Mouse (Mus musculus) MEL (cell line): ENCODE results near the gene Inava. TPM values are rescaled to one million over a fixed set of nuclear protein-coding genes. Genes with fewer than 3 reads are reported as not detected.

Experiments used
- DNase-seq: peaks from one replicate; pipeline ENCODE4 v3.0.0; 2011; ENCODE audit warnings: low read depth, low spot score
- H3K27ac ChIP-seq: 2 replicates; pipeline ENCODE4 v1.5.1; 2012; ENCODE audit warnings: low read depth, mild to moderate bottlenecking, control low read depth, low read length, moderate library complexity; ENCODE audit not compliant: control insufficient read depth
- H3K27me3 ChIP-seq, 2 experiments: fragments of 150-350 bp in 1 of 2; sonication (generic) in 1 of 2; 2 replicates each; pipeline ENCODE4 v1.6.1; 2012; ENCODE audit warnings: low read length in 2 of 2, mild to moderate bottlenecking in 2 of 2, improper control_type of control experiment in 1 of 2, moderate library complexity in 1 of 2; ENCODE audit not compliant: insufficient read depth in 2 of 2, control insufficient read depth in 1 of 2
- H3K36me3 ChIP-seq, 2 experiments: 2 replicates each; pipeline ENCODE4 v1.6.1; 2012 to 2014; ENCODE audit warnings: low read length in 2 of 2, improper control_type of control experiment in 1 of 2, inconsistent platforms in 1 of 2, mild to moderate bottlenecking in 1 of 2; ENCODE audit not compliant: insufficient read depth in 2 of 2, control insufficient read depth in 1 of 2
- H3K4me1 ChIP-seq, 2 experiments: fragments of 150-350 bp in 1 of 2; sonication (generic) in 1 of 2; 2 replicates each; pipeline ENCODE4 v1.6.1; 2012; ENCODE audit warnings: low read length in 2 of 2, improper control_type of control experiment in 1 of 2, mild to moderate bottlenecking in 1 of 2; ENCODE audit not compliant: insufficient read depth in 2 of 2, control insufficient read depth in 1 of 2
- H3K4me3 ChIP-seq, 2 experiments: fragments of 150-350 bp in 1 of 2; sonication (generic) in 1 of 2; 2 replicates each; pipeline ENCODE4 v1.5.1; 2012; ENCODE audit warnings: low read depth in 2 of 2, low read length in 2 of 2, mild to moderate bottlenecking in 2 of 2, moderate library complexity in 2 of 2, control low read depth in 1 of 2, improper control_type of control experiment in 1 of 2; ENCODE audit not compliant: control insufficient read depth in 1 of 2, insufficient read depth in 1 of 2
- H3K79me2 ChIP-seq: 2 replicates; pipeline ENCODE4 v1.6.1; 2012; ENCODE audit warnings: mild to moderate bottlenecking, low read length, moderate library complexity; ENCODE audit not compliant: control insufficient read depth, poor library complexity, insufficient read depth
- H3K9ac ChIP-seq: 2 replicates; pipeline ENCODE4 v1.6.1; 2012; ENCODE audit warnings: low read depth, mild to moderate bottlenecking, control low read depth, low read length, moderate library complexity; ENCODE audit not compliant: control insufficient read depth, poor library complexity, severe bottlenecking
- H3K9me3 ChIP-seq: fragments of 150-350 bp; sonication (generic); replicated peaks from 2 replicates; pipeline ENCODE4 v1.6.1; 2012; ENCODE audit warnings: mild to moderate bottlenecking, low read length, improper control_type of control experiment, moderate library complexity; ENCODE audit not compliant: insufficient read depth
- BHLHE40 ChIP-seq: IDR thresholded peaks from 2 replicates; pipeline ENCODE4 v1.6.1; 2012; ENCODE audit warnings: low read depth, mild to moderate bottlenecking, inconsistent platforms, low read length, improper control_type of control experiment, borderline replicate concordance
- CHD2 ChIP-seq: IDR thresholded peaks from 2 replicates; pipeline ENCODE4 v1.6.1; 2011; ENCODE audit warnings: low read length, improper control_type of control experiment
- CTCF ChIP-seq, 3 experiments: IDR thresholded peaks in 2 of 3; conservative IDR thresholded peaks in 1 of 3; 2 replicates each; pipeline ENCODE4 v1.5.1; 2011 to 2012; ENCODE audit warnings: low read length in 3 of 3, low read depth in 2 of 3, mild to moderate bottlenecking in 2 of 3, improper control_type of control experiment in 1 of 3, inconsistent platforms in 1 of 3, mixed read lengths in 1 of 3, moderate library complexity in 1 of 3; ENCODE audit not compliant: control insufficient read depth in 1 of 3, insufficient read depth in 1 of 3, poor library complexity in 1 of 3, severe bottlenecking in 1 of 3
- E2F4 ChIP-seq: IDR thresholded peaks from 2 replicates; pipeline ENCODE4 v1.6.1; 2011; ENCODE audit warnings: low read depth, low read length, improper control_type of control experiment, borderline replicate concordance
- ETS1 ChIP-seq: IDR thresholded peaks from 2 replicates; pipeline ENCODE4 v1.6.1; 2012; ENCODE audit warnings: low read depth, mild to moderate bottlenecking, inconsistent platforms, low read length, improper control_type of control experiment, moderate library complexity
- GABPA ChIP-seq: IDR thresholded peaks from 2 replicates; pipeline ENCODE4 v1.6.1; 2012; ENCODE audit warnings: low read depth, mild to moderate bottlenecking, inconsistent platforms, low read length, improper control_type of control experiment, moderate library complexity
- GATA1 ChIP-seq: IDR thresholded peaks from 2 replicates; pipeline ENCODE4 v1.6.1; 2011; ENCODE audit warnings: low read depth, low read length, improper control_type of control experiment
- JUND ChIP-seq: IDR thresholded peaks from 2 replicates; pipeline ENCODE4 v1.6.1; 2011; ENCODE audit warnings: low read depth, mild to moderate bottlenecking, improper control_type of control experiment, low read length
- KAT2A ChIP-seq: conservative IDR thresholded peaks from 2 replicates; pipeline ENCODE4 v1.6.1; 2012; ENCODE audit warnings: low read depth, low read length, improper control_type of control experiment, inconsistent platforms
- MAFK ChIP-seq: IDR thresholded peaks from 2 replicates; pipeline ENCODE4 v1.6.1; 2011; ENCODE audit warnings: low read depth, mild to moderate bottlenecking, low read length, improper control_type of control experiment, borderline replicate concordance
- MAX ChIP-seq: IDR thresholded peaks from 2 replicates; pipeline ENCODE4 v1.6.1; 2011; ENCODE audit warnings: low read length, improper control_type of control experiment
- MAZ ChIP-seq: IDR thresholded peaks from 2 replicates; pipeline ENCODE4 v1.6.1; 2012; ENCODE audit warnings: low read depth, mild to moderate bottlenecking, inconsistent platforms, low read length, improper control_type of control experiment
- MXI1 ChIP-seq: IDR thresholded peaks from 2 replicates; pipeline ENCODE4 v1.6.1; 2011; ENCODE audit warnings: mild to moderate bottlenecking, low read depth, low read length, improper control_type of control experiment
- MYB ChIP-seq: IDR thresholded peaks from 2 replicates; pipeline ENCODE4 v1.6.1; 2011; ENCODE audit warnings: mild to moderate bottlenecking, low read depth, low read length, improper control_type of control experiment
- MYC ChIP-seq: IDR thresholded peaks from 2 replicates; pipeline ENCODE4 v1.6.1; 2011; ENCODE audit warnings: low read depth, mild to moderate bottlenecking, low read length, improper control_type of control experiment, moderate library complexity
- POLR2A ChIP-seq, 2 experiments: IDR thresholded peaks; 2 replicates each; pipeline ENCODE4 v1.6.1; 2011 to 2012; ENCODE audit warnings: low read length in 2 of 2, mild to moderate bottlenecking in 2 of 2, control low read depth in 1 of 2, improper control_type of control experiment in 1 of 2, low read depth in 1 of 2, moderate library complexity in 1 of 2; ENCODE audit not compliant: control insufficient read depth in 1 of 2, insufficient read depth in 1 of 2, poor library complexity in 1 of 2
- POLR2AphosphoS2 ChIP-seq: IDR thresholded peaks from 2 replicates; pipeline ENCODE4 v1.6.1; 2011; ENCODE audit warnings: low read length, improper control_type of control experiment
- RAD21 ChIP-seq: IDR thresholded peaks from 2 replicates; pipeline ENCODE4 v1.6.1; 2011; ENCODE audit warnings: mild to moderate bottlenecking, low read depth, low read length, improper control_type of control experiment
- RCOR1 ChIP-seq: IDR thresholded peaks from 2 replicates; pipeline ENCODE4 v1.6.1; 2012; ENCODE audit warnings: low read depth, mild to moderate bottlenecking, inconsistent platforms, low read length, improper control_type of control experiment
- SMC3 ChIP-seq: IDR thresholded peaks from 2 replicates; pipeline ENCODE4 v1.6.1; 2011; ENCODE audit warnings: low read depth, low read length, improper control_type of control experiment
- TAL1 ChIP-seq: IDR thresholded peaks from 2 replicates; pipeline ENCODE4 v1.6.1; 2012; ENCODE audit warnings: mild to moderate bottlenecking, inconsistent platforms, low read length, moderate library complexity, mixed read lengths
- TCF12 ChIP-seq: IDR thresholded peaks from 2 replicates; pipeline ENCODE4 v1.6.1; 2014; ENCODE audit warnings: low read depth, mild to moderate bottlenecking, inconsistent platforms, low read length, improper control_type of control experiment, moderate library complexity
- USF2 ChIP-seq, 2 experiments: IDR thresholded peaks; 2 replicates each; pipeline ENCODE4 v1.6.1; 2011 to 2012; ENCODE audit warnings: improper control_type of control experiment in 2 of 2, low read length in 2 of 2, borderline replicate concordance in 1 of 2, inconsistent platforms in 1 of 2, low read depth in 1 of 2, mild to moderate bottlenecking in 1 of 2; ENCODE audit not compliant: insufficient read depth in 1 of 2
- ZMIZ1 ChIP-seq: IDR thresholded peaks from 2 replicates; pipeline ENCODE4 v1.6.1; 2012; ENCODE audit warnings: low read depth, mild to moderate bottlenecking, inconsistent platforms, low read length, improper control_type of control experiment, moderate library complexity
- ZNF384 ChIP-seq: IDR thresholded peaks from 2 replicates; pipeline ENCODE4 v1.6.1; 2012; ENCODE audit warnings: low read depth, mild to moderate bottlenecking, inconsistent platforms, low read length, improper control_type of control experiment
- polyA plus RNA-seq, 2 experiments: library from polyadenylated mRNA; stranded (reverse) in 1 of 2; unstranded in 1 of 2; fragments of >175 nt in 1 of 2; fragments of >200 nt in 1 of 2; gene quantifications; 2 replicates each; pipeline versions ENCODE4 v1.2.1 to v1.2.4; 2012; ENCODE audit warnings: low replicate concordance in 2 of 2, low read depth in 1 of 2; ENCODE audit not compliant: insufficient read length in 2 of 2, insufficient read depth in 1 of 2, missing spikeins in 1 of 2
- total RNA-seq: library from RNA; depleted of rRNA; stranded (reverse); fragments of 300-350 nt; gene quantifications from 2 replicates; pipeline ENCODE4 v1.2.3, GENCODE M21; 2012

Inava gene
- total and polyA plus RNA-seq, 3 experiments = 0.12 to 0.65 TPM; not detected in 1

GRCm38 (mm10) chr1:136232986-136233790 is 876 bp downstream of the Inava start:
- peaks cover 0 to 3% of the 10 kb centered on the region in 2 experiments; a peak in 2 of 4 replicates for H3K36me3 ChIP-seq
- DNase-seq = no peak
- no peak overlapping the region; the same call in 1 of the 2 replicates for H3K9ac ChIP-seq
- TF ChIP-seq MYB (no peak), MYC (no peak), ZMIZ1 (no peak), USF2 (IDR thresholded peaks at IDR 0.05; ENCODE audit: borderline replicate concordance in 1 of 2, insufficient read depth in 1 of 2, low read depth in 1 of 2, low read length in 2 of 2) (no peak), POLR2A (IDR thresholded peaks at IDR 0.05; ENCODE audit: control insufficient read depth in 1 of 2, insufficient read depth in 1 of 2, low read depth in 1 of 2, low read length in 2 of 2, poor library complexity in 1 of 2) (no peak), ZNF384 (no peak), POLR2AphosphoS2 (no peak), MXI1 (no peak), GABPA (no peak), JUND (no peak), ETS1 (no peak)
- TF ChIP-seq, all 39 proteins: peak for 0
- Histone ChIP-seq H3K27ac (no peak overlapping the region), H3K4me3 (peak overlapping the region; percentile 58 to 77), H3K4me1 (peaks cover 0 to 3% of the 10 kb centered on the region in 2 experiments; a peak in 1 of 4 replicates), H3K9me3 (no peaks in the 10 kb centered on the region), H3K79me2 (no peaks in the 10 kb centered on the region), H3K27me3 (no peaks in the 10 kb centered on the region)

DNA sequence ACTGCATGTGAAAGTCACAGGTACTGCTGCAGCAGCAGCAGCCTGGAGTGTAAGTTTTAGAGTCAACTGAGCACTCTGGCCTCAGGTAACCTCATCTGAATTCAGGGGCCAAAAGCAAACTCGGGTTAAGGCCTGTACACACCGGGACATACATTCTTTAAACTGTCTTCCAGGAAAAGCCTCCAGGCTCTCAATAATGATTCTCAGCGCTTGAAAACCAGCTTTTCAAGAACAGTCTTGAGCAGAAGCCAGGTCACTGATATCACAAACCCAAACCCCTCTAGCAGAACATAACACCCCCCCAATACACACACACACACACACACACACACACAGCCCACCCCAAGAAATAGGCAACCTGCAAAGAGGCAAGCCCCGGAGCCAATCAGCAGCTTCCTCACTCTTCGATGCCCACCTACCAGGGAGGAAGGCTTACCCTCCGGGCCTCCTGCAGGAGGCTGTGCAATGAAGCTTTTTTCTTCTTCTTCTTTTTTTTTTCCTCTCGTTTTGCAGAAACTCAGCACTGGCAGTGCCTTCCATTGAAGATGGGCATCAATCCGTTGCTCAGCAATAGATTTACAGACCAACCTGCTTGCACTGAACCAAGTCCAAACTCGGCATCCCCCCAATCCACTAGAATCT is 1.7 kb downstream of the Inava start:
- peaks cover 0 to 3% of the 10 kb centered on the region in 2 experiments; a peak in 2 of 4 replicates for H3K36me3 ChIP-seq
- TF ChIP-seq POLR2AphosphoS2 = no peak
- TF ChIP-seq E2F4 = no peak
- TF ChIP-seq ZNF384 = no peak
- TF ChIP-seq MAX = no peak
- TF ChIP-seq JUND = no peak
- TF ChIP-seq RCOR1 = no peak
- TF ChIP-seq TAL1 = no peak
- TF ChIP-seq CTCF (IDR thresholded peaks at IDR 0.05 in 2 of 3, conservative IDR thresholded peaks at IDR 0.05 in 1 of 3; ENCODE audit: control insufficient read depth in 1 of 3, insufficient read depth in 1 of 3, low read depth in 2 of 3, low read length in 3 of 3, poor library complexity in 1 of 3, severe bottlenecking in 1 of 3) = no peak
- TF ChIP-seq KAT2A = no peak
- TF ChIP-seq MYB = no peak
- TF ChIP-seq MAZ = no peak
- no peak for TF ChIP-seq CHD2
- no peak for TF ChIP-seq ZMIZ1
- TF ChIP-seq GATA1 = no peak
- TF ChIP-seq RAD21 = no peak
- no peak for TF ChIP-seq MYC
- TF ChIP-seq BHLHE40 = no peak
- TF ChIP-seq SMC3 = no peak
- TF ChIP-seq MAFK = no peak
- TF ChIP-seq TCF12 = no peak
- TF ChIP-seq, all 39 proteins: peak for 0
- Histone ChIP-seq H3K9ac (no peak overlapping the region), H3K79me2 (no peaks in the 10 kb centered on the region), H3K27ac (no peak overlapping the region), H3K9me3 (no peaks in the 10 kb centered on the region), H3K4me3 (no peak overlapping the region), H3K4me1 (peaks cover 0 to 3% of the 10 kb centered on the region in 2 experiments; a peak in 1 of 4 replicates), H3K27me3 (no peaks in the 10 kb centered on the region)
- DNase-seq = no peak
